Mouse (Mus musculus): ENCODE measurements around the gene Trpm8. TPM values are rescaled to one million over a fixed set of nuclear protein-coding genes. Genes with fewer than 3 reads are reported as not detected.

The Trpm8 gene
- polyA plus RNA-seq, 1 experiment from 2014 or later: not detected

- Histone ChIP-seq H3K4me1 (replicated peaks) (no peaks in the 10 kb centered on the region), H3K27ac (ENCODE audit: poor library complexity, severe bottlenecking) (no peak overlapping the region), H3K9ac (no peak overlapping the region), H3K4me3 (no peak overlapping the region), H3K27me3 (replicated peaks) (no peaks in the 10 kb centered on the region), H3K9me3 (replicated peaks) (peaks cover 97% of the 10 kb centered on the region), H3K4me2 (no peak overlapping the region), H3K36me3 (no peaks in the 10 kb centered on the region)
- no peak for ATAC-seq (ENCODE audit: insufficient number of reproducible peaks, low FRiP score)
- WGBS: 44% methylated on average over 5 of the region's 5 CpGs
Observed at GRCm38 (mm10) chr1:88234646-88235045, 42.8 kb upstream of the Trpm8 start.

- Histone ChIP-seq H3K27ac (ENCODE audit: poor library complexity, severe bottlenecking) (no peak overlapping the region), H3K9ac (no peak overlapping the region), H3K36me3 (no peaks in the 10 kb centered on the region), H3K9me3 (replicated peaks) (peaks cover 97% of the 10 kb centered on the region), H3K4me2 (no peak overlapping the region), H3K27me3 (replicated peaks) (no peaks in the 10 kb centered on the region), H3K4me3 (no peak overlapping the region), H3K4me1 (replicated peaks) (no peaks in the 10 kb centered on the region)
- peak; percentile 4; the same call in 1 of the 2 replicates for ATAC-seq (ENCODE audit: insufficient number of reproducible peaks, low FRiP score)
- WGBS: 58% methylated on average over 11 of the region's 11 CpGs
Observed at GRCm38 (mm10) chr1:88235046-88235893, 42.2 kb upstream of the Trpm8 start.

GRCm38 (mm10) chr1:88235894-88236415 is 41.5 kb upstream of the Trpm8 start:
- H3K9me3 ChIP-seq (replicated peaks): peaks cover 97% of the 10 kb centered on the region
- H3K9ac ChIP-seq: no peak overlapping the region
- H3K36me3 ChIP-seq: no peaks in the 10 kb centered on the region
- ATAC-seq (ENCODE audit: insufficient number of reproducible peaks, low FRiP score): no peak
- H3K4me1 ChIP-seq (replicated peaks): no peaks in the 10 kb centered on the region
- H3K4me2 ChIP-seq: no peak overlapping the region
- no peak overlapping the region for H3K4me3 ChIP-seq
- H3K27me3 ChIP-seq (replicated peaks): no peaks in the 10 kb centered on the region
- WGBS: 55% methylated on average over 4 of the region's 4 CpGs
- H3K27ac ChIP-seq (ENCODE audit: poor library complexity, severe bottlenecking): no peak overlapping the region

DNA sequence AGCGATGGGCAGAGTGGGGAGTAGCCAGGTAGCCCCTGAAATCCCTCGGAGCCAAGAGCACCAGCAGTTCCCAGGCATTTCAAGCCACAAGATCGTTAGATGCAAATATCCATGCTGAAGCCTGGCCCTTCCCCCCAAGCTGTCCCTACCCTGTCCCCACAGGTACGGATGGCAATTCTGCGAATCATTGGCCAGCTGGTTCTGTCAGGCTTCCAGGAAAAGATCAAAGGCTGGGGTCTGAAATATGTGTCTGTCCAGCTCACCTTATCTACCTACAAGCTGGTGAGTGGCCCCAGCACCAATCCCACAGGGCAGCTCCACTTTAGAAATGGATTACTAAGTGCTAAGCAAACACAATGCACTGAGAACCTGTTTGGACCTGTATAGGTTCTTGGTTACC is 40.1 kb upstream of the Trpm8 start:
- WGBS: 69% methylated on average over 5 of the region's 5 CpGs
- peaks cover 92% of the 10 kb centered on the region for H3K9me3 ChIP-seq (replicated peaks)

DNA sequence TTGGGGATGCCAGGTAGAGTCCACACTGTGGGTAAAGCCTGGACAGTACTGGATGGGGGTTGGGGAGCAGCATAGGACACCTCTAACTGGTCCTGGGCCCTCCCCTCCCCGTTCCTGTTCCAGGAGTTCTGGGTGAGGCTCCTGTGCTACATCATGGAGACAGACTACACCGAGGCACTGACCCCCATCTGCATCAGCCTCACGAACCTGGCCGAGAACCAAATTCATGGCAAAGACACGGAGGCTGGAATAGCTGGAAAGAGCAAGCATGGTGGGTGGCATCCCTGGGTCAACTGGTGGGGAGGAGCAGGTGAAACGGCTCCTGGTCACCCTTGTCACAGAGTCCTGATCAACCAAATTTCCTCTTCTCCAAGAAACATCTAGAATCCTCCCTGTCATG is 38.7 kb upstream of the Trpm8 start:
- Histone ChIP-seq H3K36me3 (no peaks in the 10 kb centered on the region), H3K27ac (ENCODE audit: poor library complexity, severe bottlenecking) (no peak overlapping the region), H3K4me1 (replicated peaks) (no peaks in the 10 kb centered on the region), H3K27me3 (replicated peaks) (no peaks in the 10 kb centered on the region), H3K4me3 (no peak overlapping the region), H3K9ac (no peak overlapping the region), H3K4me2 (no peak overlapping the region), H3K9me3 (replicated peaks) (peaks cover 91% of the 10 kb centered on the region)
- WGBS: 72% methylated on average over 6 of the region's 6 CpGs
- ATAC-seq (ENCODE audit: insufficient number of reproducible peaks, low FRiP score): no peak

More for the DNA sequence above, 40.1 kb upstream of the Trpm8 start:
- H3K36me3 ChIP-seq: no peaks in the 10 kb centered on the region
- H3K27ac ChIP-seq (ENCODE audit: poor library complexity, severe bottlenecking): no peak overlapping the region
- no peak for ATAC-seq (ENCODE audit: insufficient number of reproducible peaks, low FRiP score)
- no peak overlapping the region for H3K4me2 ChIP-seq
- no peaks in the 10 kb centered on the region for H3K4me1 ChIP-seq (replicated peaks)
- H3K27me3 ChIP-seq (replicated peaks): no peaks in the 10 kb centered on the region
- no peak overlapping the region for H3K9ac ChIP-seq
- no peak overlapping the region for H3K4me3 ChIP-seq

GRCm38 (mm10) chr1:88240072-88240471 is 37.4 kb upstream of the Trpm8 start:
- no peak overlapping the region for H3K27ac ChIP-seq (ENCODE audit: poor library complexity, severe bottlenecking)
- no peaks in the 10 kb centered on the region for H3K36me3 ChIP-seq
- 0 out of 2 replicates have a peak, but pooled peaks have one; percentile 0 for ATAC-seq (ENCODE audit: insufficient number of reproducible peaks, low FRiP score)
- no peak overlapping the region for H3K9ac ChIP-seq
- no peaks in the 10 kb centered on the region for H3K27me3 ChIP-seq (replicated peaks)
- no peaks in the 10 kb centered on the region for H3K4me1 ChIP-seq (replicated peaks)
- peaks cover 90% of the 10 kb centered on the region for H3K9me3 ChIP-seq (replicated peaks)
- WGBS: 64% methylated on average over 5 of the region's 5 CpGs
- H3K4me2 ChIP-seq: no peak overlapping the region
- no peak overlapping the region for H3K4me3 ChIP-seq

DNA sequence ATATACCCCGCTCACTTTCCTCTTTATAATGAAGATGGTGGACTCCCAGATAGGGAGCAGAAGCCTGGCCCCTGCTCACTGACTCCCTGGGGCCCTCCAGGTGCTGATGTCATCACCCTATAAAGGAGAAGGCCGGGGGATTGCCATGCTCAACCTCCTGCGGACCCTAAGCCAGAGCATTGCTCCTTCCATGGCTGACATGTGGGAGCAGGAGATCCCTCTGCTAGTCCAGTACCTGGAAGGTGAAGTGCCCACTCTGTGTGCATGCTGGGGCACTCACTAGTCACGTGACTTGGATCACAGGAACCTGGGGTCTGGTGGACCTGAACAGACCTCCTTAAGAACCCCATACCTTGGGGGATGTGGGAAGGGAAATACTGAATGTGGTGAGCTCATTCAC is 36.9 kb upstream of the Trpm8 start:
- Histone ChIP-seq H3K9ac (no peak overlapping the region), H3K36me3 (no peaks in the 10 kb centered on the region), H3K4me3 (no peak overlapping the region), H3K27me3 (replicated peaks) (no peaks in the 10 kb centered on the region), H3K4me1 (replicated peaks) (no peaks in the 10 kb centered on the region), H3K4me2 (no peak overlapping the region), H3K27ac (ENCODE audit: poor library complexity, severe bottlenecking) (no peak overlapping the region), H3K9me3 (replicated peaks) (peaks cover 90% of the 10 kb centered on the region)
- 61% methylated on average over 4 of the region's 4 CpGs for WGBS
- ATAC-seq (ENCODE audit: insufficient number of reproducible peaks, low FRiP score): 0 out of 2 replicates have a peak, but pooled peaks have one; percentile 0

DNA sequence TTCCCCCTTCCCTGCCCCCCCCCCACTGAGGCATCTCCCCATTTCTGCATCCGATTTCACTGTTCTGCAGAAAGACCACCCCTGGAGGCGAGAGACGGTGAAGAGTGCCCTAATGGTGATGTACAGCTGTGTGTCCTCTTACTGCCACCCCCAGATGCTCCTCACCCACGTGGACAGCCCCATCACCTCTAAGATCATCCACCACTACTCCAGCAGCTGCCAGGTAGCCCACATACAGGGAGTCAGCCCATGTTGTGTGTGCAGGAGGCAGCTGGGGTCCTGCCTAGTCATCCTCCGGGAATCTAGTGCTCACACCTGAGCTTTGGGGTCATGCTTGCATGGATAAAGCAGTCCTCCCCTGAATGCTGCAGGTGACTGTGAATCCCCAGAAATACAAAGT is 33.6 kb upstream of the Trpm8 start:
- no peak for ATAC-seq (ENCODE audit: insufficient number of reproducible peaks, low FRiP score)
- no peak overlapping the region for H3K4me2 ChIP-seq
- H3K4me3 ChIP-seq: no peak overlapping the region
- H3K27ac ChIP-seq (ENCODE audit: poor library complexity, severe bottlenecking): no peak overlapping the region
- H3K4me1 ChIP-seq (replicated peaks): no peaks in the 10 kb centered on the region
- H3K9ac ChIP-seq: no peak overlapping the region
- 58% methylated on average over 5 of the region's 5 CpGs for WGBS
- H3K36me3 ChIP-seq: no peaks in the 10 kb centered on the region
- H3K9me3 ChIP-seq (replicated peaks): peaks cover 93% of the 10 kb centered on the region
- no peaks in the 10 kb centered on the region for H3K27me3 ChIP-seq (replicated peaks)

GRCm38 (mm10) chr1:88245881-88246280 is 31.6 kb upstream of the Trpm8 start:
- H3K9ac ChIP-seq: no peak overlapping the region
- ATAC-seq (ENCODE audit: insufficient number of reproducible peaks, low FRiP score): no peak
- 73% methylated on average over 6 of the region's 6 CpGs for whole genome bisulfite sequencing

GRCm38 (mm10) chr1:88246386-88246785 is 31.1 kb upstream of the Trpm8 start:
- Histone ChIP-seq H3K27me3 (replicated peaks) (no peaks in the 10 kb centered on the region), H3K4me3 (no peak overlapping the region), H3K4me2 (no peak overlapping the region), H3K27ac (ENCODE audit: poor library complexity, severe bottlenecking) (no peak overlapping the region), H3K36me3 (no peaks in the 10 kb centered on the region), H3K4me1 (replicated peaks) (no peaks in the 10 kb centered on the region), H3K9ac (no peak overlapping the region), H3K9me3 (replicated peaks) (peaks cover 93% of the 10 kb centered on the region)
- no peak for ATAC-seq (ENCODE audit: insufficient number of reproducible peaks, low FRiP score)
- WGBS: 37% methylated on average over 6 of the region's 6 CpGs

More at GRCm38 (mm10) chr1:88245881-88246280, 31.6 kb upstream of the Trpm8 start:
- H3K27ac ChIP-seq (ENCODE audit: poor library complexity, severe bottlenecking): no peak overlapping the region
- H3K4me2 ChIP-seq: no peak overlapping the region
- H3K9me3 ChIP-seq (replicated peaks): peaks cover 93% of the 10 kb centered on the region
- H3K4me3 ChIP-seq: no peak overlapping the region
- H3K36me3 ChIP-seq: no peaks in the 10 kb centered on the region
- no peaks in the 10 kb centered on the region for H3K27me3 ChIP-seq (replicated peaks)
- no peaks in the 10 kb centered on the region for H3K4me1 ChIP-seq (replicated peaks)

DNA sequence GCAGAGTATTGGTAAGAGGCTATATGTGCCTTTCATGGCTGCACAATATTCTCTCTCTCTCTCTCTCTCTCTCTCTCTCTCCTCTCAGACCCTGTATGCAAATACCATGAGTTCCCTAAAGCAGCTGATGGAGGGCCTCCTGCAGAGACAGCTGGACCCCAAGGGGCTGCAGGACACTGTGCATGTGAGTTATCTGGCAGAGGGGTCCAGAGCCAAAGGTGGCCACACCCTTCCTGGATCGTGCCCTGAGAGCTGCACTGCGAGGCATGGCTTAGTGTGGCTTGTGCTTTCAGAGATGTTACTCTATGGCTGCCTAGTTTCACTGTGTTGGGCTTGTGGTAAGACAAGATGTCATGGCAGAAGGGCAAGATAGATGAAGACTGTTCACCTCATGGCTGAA is 29.8 kb upstream of the Trpm8 start:
- Histone ChIP-seq H3K27ac (ENCODE audit: poor library complexity, severe bottlenecking) (no peak overlapping the region), H3K4me2 (no peak overlapping the region), H3K27me3 (replicated peaks) (no peaks in the 10 kb centered on the region), H3K36me3 (no peaks in the 10 kb centered on the region), H3K4me1 (replicated peaks) (no peaks in the 10 kb centered on the region), H3K9ac (no peak overlapping the region), H3K9me3 (replicated peaks) (peaks cover 95% of the 10 kb centered on the region), H3K4me3 (no peak overlapping the region)
- no peak for ATAC-seq (ENCODE audit: insufficient number of reproducible peaks, low FRiP score)
- 40% methylated on average over 2 of the region's 2 CpGs for WGBS
